Mouse (Mus musculus) gastrocnemius, adult 8-10 months (tissue): Measurements from ENCODE around the gene Gm2056. TPM values are rescaled to one million over a fixed set of nuclear protein-coding genes. Genes with fewer than 3 reads are reported as not detected.
"Not testable (repeated sequence)": the region's sequence is repeated elsewhere in the genome, so short reads cannot be mapped to it uniquely, and the experiment has no call there.

Source experiments
- DNase-seq, 2 experiments: peaks; one replicate each; pipeline ENCODE4 v3.0.0; 2022; ENCODE audit warnings: low spot score in 2 of 2
- total RNA-seq, 4 experiments: library from RNA; stranded (reverse); gene quantifications; 2 replicates each; pipeline ENCODE4 v1.2.4; 2022

Gm2056 gene
- not detected for total RNA-seq

- not testable (repeated sequence) for DNase-seq
Measured at GRCm38 (mm10) chr12:88026704-88027103, at the start of gene Gm2056. Gene Gm2056 (plus strand): TSS chr12:88027004.

- not testable (repeated sequence) for DNase-seq
Measured at GRCm38 (mm10) chr12:87984000-87984399, 42.8 kb upstream of the Gm2056 start.

GRCm38 (mm10) chr12:88004118-88004517 lies 22.7 kb upstream of the Gm2056 start:
- DNase-seq = not testable (repeated sequence)

GRCm38 (mm10) chr12:88011548-88011947 lies 15.3 kb upstream of the Gm2056 start, which contains the start of gene Gm2075:
Gene Gm2075 (plus strand): TSS chr12:88011848.
- not testable (repeated sequence) for DNase-seq

- DNase-seq = not testable (repeated sequence)
Measured at GRCm38 (mm10) chr12:88018671-88019070, 8.1 kb upstream of the Gm2056 start, which contains the start of gene Gm6803. Gene Gm6803 (minus strand): TSS chr12:88018771.

- DNase-seq = not testable (repeated sequence)
Measured at GRCm38 (mm10) chr12:88032250-88032649, 5.4 kb downstream of the Gm2056 start.

GRCm38 (mm10) chr12:88039062-88039461 lies 12.3 kb downstream of the Gm2056 start:
- not testable (repeated sequence) for DNase-seq

- not testable (repeated sequence) for DNase-seq
Measured at GRCm38 (mm10) chr12:88039703-88040102, 12.9 kb downstream of the Gm2056 start.

GRCm38 (mm10) chr12:88045226-88045625 lies 18.4 kb downstream of the Gm2056 start:
- not testable (repeated sequence) for DNase-seq

Other genes starting within 250 kb of the Gm2056 start
- not detected for gene Gm21936, start 231.5 kb upstream of the Gm2056 start, total RNA-seq
- not detected for gene BB287469, start 210.4 kb upstream of the Gm2056 start, total RNA-seq
- not detected for gene Gm2001, start 184.7 kb upstream of the Gm2056 start, total RNA-seq
- gene Gm2016, start 152.9 kb upstream of the Gm2056 start, total RNA-seq = not detected
- not detected for gene Gm2022, start 131.6 kb upstream of the Gm2056 start, total RNA-seq
- gene Gm2035, start 107.1 kb upstream of the Gm2056 start, total RNA-seq = not detected
- gene Gm2042, start 72.9 kb upstream of the Gm2056 start, total RNA-seq = not detected
- not detected for gene Gm2075, start 15.2 kb upstream of the Gm2056 start, total RNA-seq
- not detected for gene Gm6803, start 8.2 kb upstream of the Gm2056 start, total RNA-seq
- gene Gm16368, start 56.7 kb downstream of the Gm2056 start, total RNA-seq = not detected
- not detected for gene Gm10436, start 155.1 kb downstream of the Gm2056 start, total RNA-seq
- not detected for gene Gm8332, start 223.1 kb downstream of the Gm2056 start, total RNA-seq
- gene Gm5662, start 247.5 kb downstream of the Gm2056 start, total RNA-seq = not detected